Mouse (Mus musculus) stomach, embryonic 16.5 days (tissue): ENCODE measurements around the gene Rpl37a. TPM values are rescaled to one million over a fixed set of nuclear protein-coding genes. Genes with fewer than 3 reads are reported as not detected.

Experiments used
- ATAC-seq: fragments of 200-750 bp; cut with Nextera tagmentation; 2 replicates; pipeline ENCODE4 v1.8.0; 2017; ENCODE audit warnings: moderate number of reproducible peaks, moderate TSS enrichment; ENCODE audit not compliant: insufficient read depth, low FRiP score
- H3K27ac ChIP-seq: fragments of 300-500 bp; sonication (generic); 2 replicates; pipeline ENCODE4 v1.5.1; 2014; ENCODE audit warnings: low read length
- H3K27me3 ChIP-seq: fragments of 300-500 bp; sonication (generic); 2 replicates; pipeline ENCODE4 v1.6.1; 2014; ENCODE audit warnings: low read length, control low read depth, mixed read lengths; ENCODE audit not compliant: control insufficient read depth, insufficient read depth
- H3K36me3 ChIP-seq: fragments of 300-500 bp; sonication (generic); 2 replicates; pipeline ENCODE4 v1.6.1; 2014; ENCODE audit warnings: low read length; ENCODE audit not compliant: control insufficient read depth, insufficient read depth
- H3K4me1 ChIP-seq: fragments of 300-500 bp; sonication (generic); 2 replicates; pipeline ENCODE4 v1.6.1; 2014; ENCODE audit warnings: low read length, control low read depth, mixed read lengths; ENCODE audit not compliant: control insufficient read depth, insufficient read depth
- H3K4me2 ChIP-seq: fragments of 300-500 bp; sonication (generic); 2 replicates; pipeline ENCODE4 v1.6.1; 2014; ENCODE audit warnings: low read depth, low read length, mixed read lengths
- H3K4me3 ChIP-seq: fragments of 300-500 bp; sonication (generic); replicated peaks from 2 replicates; pipeline ENCODE4 v1.5.1; 2014; ENCODE audit warnings: mild to moderate bottlenecking, low read length
- H3K9ac ChIP-seq: fragments of 300-500 bp; sonication (generic); 2 replicates; pipeline ENCODE4 v1.6.1; 2014; ENCODE audit warnings: low read length
- H3K9me3 ChIP-seq: fragments of 300-500 bp; sonication (generic); replicated peaks from 2 replicates; pipeline ENCODE4 v1.6.1; 2016; ENCODE audit warnings: low read length, control low read depth; ENCODE audit not compliant: control insufficient read depth
- WGBS: fragments of 180-500 bp; shearing (Covaris S2); extraction: QIAGEN DNeasy Blood & Tissue Kit; methylation state at CpG from one replicate; pipeline ENCODE4 v1.1.7; 2014; 5-methylcytosine and 5-hydroxymethylcytosine counted together
- polyA plus RNA-seq: library from polyadenylated mRNA; unstranded; fragments of >200 nt; fragmentation: Nextera tagmentation; extraction: Ambion mirVana; gene quantifications from 2 replicates; pipeline ENCODE4 v1.2.1, GENCODE M21; 2015

The Rpl37a gene
- polyA plus RNA-seq = 1,425 and 1,770 TPM in 2 replicates

DNA sequence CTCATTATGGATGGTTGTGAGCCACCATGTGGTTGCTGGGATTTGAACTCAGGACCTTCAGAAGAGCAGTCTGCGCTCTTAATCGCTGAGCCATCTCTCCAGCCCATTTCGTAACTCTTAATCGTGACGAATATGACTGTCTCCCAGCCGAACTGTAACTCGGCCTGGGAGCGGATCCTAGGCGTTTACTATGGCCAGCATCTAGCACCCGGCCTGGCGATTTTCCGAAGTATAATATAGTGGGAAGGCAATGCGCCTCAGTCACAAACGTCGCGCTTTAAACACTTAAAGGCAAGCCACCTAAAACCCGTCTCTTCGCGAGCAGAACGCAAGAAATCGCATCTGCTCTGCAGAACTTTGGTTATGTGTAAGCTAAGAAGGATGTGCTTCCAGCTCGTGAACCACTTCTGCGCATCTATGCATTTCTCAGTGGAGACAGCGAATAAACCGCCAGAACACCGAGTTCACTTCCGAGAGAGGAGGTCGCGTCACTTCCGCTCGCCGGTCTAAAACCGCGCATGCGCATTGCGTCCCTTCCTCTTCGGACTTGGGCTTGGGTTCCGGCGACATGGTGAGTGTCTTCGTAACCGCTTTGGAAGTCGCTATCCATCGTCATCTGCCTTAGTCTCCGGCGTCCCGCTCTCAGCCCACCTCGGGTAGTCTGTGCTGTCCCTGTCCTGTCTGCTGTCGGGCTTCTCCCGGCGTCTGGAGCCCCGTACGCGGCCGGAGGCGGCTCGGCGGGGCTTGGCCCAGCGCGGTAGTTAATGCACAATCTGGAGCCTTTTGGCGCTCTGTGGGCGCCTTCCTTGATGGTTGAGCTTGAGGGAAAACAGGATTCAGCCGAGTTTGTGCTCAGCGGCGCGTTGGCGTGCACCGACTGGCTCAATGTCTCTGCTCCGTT lies at the start of gene Rpl37a:
Rpl37a (plus strand) TSS at position 538 of the 901 bp plus-strand sequence.
- WGBS = 3% methylated on average over 68 of the region's 68 CpGs
- Histone ChIP-seq H3K27me3 (no peaks in the 10 kb centered on the region), H3K4me1 (peaks cover 9% of the 10 kb centered on the region), H3K4me2 (peak within 1 kb of the TSS; percentile 92), H3K4me3 (peak within 1 kb of the TSS; percentile 83), H3K9me3 (no peaks in the 10 kb centered on the region), H3K27ac (peak within 1 kb of the TSS; percentile 93), H3K36me3 (peaks cover 18% of the 10 kb centered on the region), H3K9ac (peak within 1 kb of the TSS; percentile 94)
- peak; percentile 92 for ATAC-seq

DNA sequence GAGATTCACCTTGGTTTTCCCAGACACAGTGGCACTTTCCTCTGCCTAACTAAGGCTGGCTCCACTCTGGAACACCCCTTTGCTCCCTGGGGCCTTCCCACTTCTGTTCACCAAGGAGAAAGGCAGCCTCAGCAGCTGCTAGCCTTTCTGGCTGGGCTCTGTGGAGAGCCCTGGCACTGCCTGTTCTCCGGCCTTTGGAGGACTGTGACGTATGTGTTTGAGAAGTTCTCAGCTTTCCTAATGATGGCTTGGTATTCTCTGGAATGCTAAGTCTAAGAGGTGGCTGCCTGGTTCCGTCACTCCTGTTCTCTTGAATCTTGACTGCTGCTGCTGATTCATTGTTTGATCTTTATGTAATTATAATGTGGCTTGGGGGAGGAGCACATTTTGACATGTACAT lies 38.0 kb upstream of the Rpl37a start:
- no peak overlapping the region for H3K9ac ChIP-seq
- H3K9me3 ChIP-seq = no peaks in the 10 kb centered on the region
- ATAC-seq = no peak
- H3K4me3 ChIP-seq = no peak overlapping the region
- 34% methylated on average over 3 of the region's 3 CpGs for WGBS
- no peaks in the 10 kb centered on the region for H3K36me3 ChIP-seq
- H3K4me2 ChIP-seq = no peak overlapping the region
- no peak overlapping the region for H3K27ac ChIP-seq
- H3K4me1 ChIP-seq = 0 out of 2 replicates have a peak, but pooled peaks cover 4% of the 10 kb centered on the region
- H3K27me3 ChIP-seq = no peaks in the 10 kb centered on the region

DNA sequence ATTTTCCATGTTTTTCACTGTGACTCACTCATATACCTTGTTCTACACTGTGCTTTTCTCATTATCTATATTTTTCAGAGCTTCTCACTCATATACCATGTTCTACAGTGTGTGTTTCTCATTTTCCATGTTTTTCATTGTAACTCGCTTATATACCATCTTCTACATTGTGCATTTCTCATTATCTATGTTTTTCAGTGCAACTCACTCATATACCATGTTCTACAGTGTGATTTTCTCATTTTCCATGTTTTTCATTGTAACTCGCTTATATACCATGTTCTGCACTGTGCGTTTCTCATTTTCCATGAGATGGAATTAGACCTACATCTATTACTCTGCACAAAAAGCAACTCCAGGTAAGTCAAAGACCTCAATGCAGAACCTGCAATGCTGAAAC lies 14.8 kb upstream of the Rpl37a start:
- no peaks in the 10 kb centered on the region for H3K27me3 ChIP-seq
- H3K4me2 ChIP-seq = no peak overlapping the region
- no peak overlapping the region for H3K4me3 ChIP-seq
- no peak for ATAC-seq
- no peak overlapping the region for H3K9ac ChIP-seq
- H3K4me1 ChIP-seq = no peaks in the 10 kb centered on the region
- H3K27ac ChIP-seq = no peak overlapping the region
- no peaks in the 10 kb centered on the region for H3K9me3 ChIP-seq
- 53% methylated on average over 3 of the region's 3 CpGs for WGBS
- H3K36me3 ChIP-seq = no peaks in the 10 kb centered on the region

GRCm38 (mm10) chr1:72698651-72699050 lies 12.4 kb upstream of the Rpl37a start:
- Histone ChIP-seq H3K9me3 (no peaks in the 10 kb centered on the region), H3K4me1 (no peaks in the 10 kb centered on the region), H3K4me3 (no peak overlapping the region), H3K4me2 (no peak overlapping the region), H3K27ac (no peak overlapping the region), H3K36me3 (no peaks in the 10 kb centered on the region), H3K27me3 (no peaks in the 10 kb centered on the region), H3K9ac (no peak overlapping the region)
- WGBS = 23% methylated on average over 4 of the region's 4 CpGs
- ATAC-seq = no peak

DNA sequence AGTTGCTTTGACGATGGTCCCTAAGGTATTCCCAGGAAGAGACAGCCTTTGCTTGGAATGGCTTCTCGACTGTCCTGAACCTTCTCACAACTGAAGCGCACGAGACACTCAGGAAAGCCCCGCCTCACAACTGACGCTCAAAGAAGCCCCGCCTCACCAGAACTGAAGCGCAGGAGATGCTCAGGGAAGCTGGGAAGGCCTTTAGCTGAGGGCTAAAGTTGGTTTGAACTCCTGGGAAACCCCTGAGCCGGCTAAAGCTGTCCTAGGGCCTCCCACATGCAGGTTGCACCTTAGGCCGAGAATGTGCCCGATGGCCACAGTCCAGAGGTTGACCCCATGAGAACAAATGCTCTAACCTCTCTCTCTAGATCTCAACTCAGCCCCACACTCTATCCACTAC lies 10.6 kb upstream of the Rpl37a start, which contains the start of gene Ankar:
Ankar (minus strand) TSS at position 101 of the 400 bp plus-strand sequence.
- 79% methylated on average over 11 of the region's 11 CpGs for WGBS
- no peak for ATAC-seq

DNA sequence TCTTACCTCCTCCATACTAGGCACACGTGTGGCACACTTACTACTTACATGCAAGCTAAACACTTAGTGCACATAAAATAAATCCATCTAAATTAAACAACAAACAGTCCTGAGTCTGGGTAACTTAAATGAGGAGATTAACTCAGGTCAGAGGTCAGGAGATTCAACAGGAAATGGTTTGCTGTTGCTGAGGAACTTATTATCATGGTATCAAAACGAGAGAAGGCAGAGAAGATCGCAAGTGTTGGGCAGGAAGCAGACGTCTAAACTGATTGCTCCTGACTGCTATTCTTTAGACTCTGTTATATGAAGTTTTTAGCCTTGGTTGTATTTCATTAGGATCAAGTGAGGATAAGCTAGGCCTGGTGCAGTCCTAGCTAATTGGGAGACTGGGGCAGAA lies 3.6 kb upstream of the Rpl37a start:
- Histone ChIP-seq H3K27me3 (no peaks in the 10 kb centered on the region), H3K27ac (no peak overlapping the region), H3K9ac (no peak overlapping the region), H3K36me3 (no peaks in the 10 kb centered on the region), H3K4me2 (no peak overlapping the region), H3K9me3 (no peaks in the 10 kb centered on the region), H3K4me1 (peaks cover 1% of the 10 kb centered on the region; the same call in 1 of the 2 replicates), H3K4me3 (no peak overlapping the region)
- no peak for ATAC-seq
- WGBS = 53% methylated on average over 4 of the region's 4 CpGs

More for the DNA sequence above, 10.6 kb upstream of the Rpl37a start, which contains the start of gene Ankar:
- H3K9ac ChIP-seq = no peak within 1 kb of the TSS
- no peak within 1 kb of the TSS for H3K4me2 ChIP-seq
- H3K36me3 ChIP-seq = no peaks in the 10 kb centered on the region
- no peaks in the 10 kb centered on the region for H3K9me3 ChIP-seq
- no peak within 1 kb of the TSS for H3K27ac ChIP-seq
- no peak within 1 kb of the TSS for H3K4me3 ChIP-seq
- H3K27me3 ChIP-seq = no peaks in the 10 kb centered on the region
- no peaks in the 10 kb centered on the region for H3K4me1 ChIP-seq

- peaks cover 9% of the 10 kb centered on the region for H3K4me1 ChIP-seq
- H3K27me3 ChIP-seq = no peaks in the 10 kb centered on the region
- peak overlapping the region; percentile 87 for H3K27ac ChIP-seq
- H3K9me3 ChIP-seq = no peaks in the 10 kb centered on the region
- peak overlapping the region; percentile 94 for H3K9ac ChIP-seq
- H3K4me2 ChIP-seq = peak overlapping the region; percentile 92
- peaks cover 18% of the 10 kb centered on the region for H3K36me3 ChIP-seq
- WGBS = 2% methylated on average over 17 of the region's 17 CpGs
- peak; percentile 23; the same call in 1 of the 2 replicates for ATAC-seq
- peak overlapping the region; percentile 83 for H3K4me3 ChIP-seq
Measured at GRCm38 (mm10) chr1:72711684-72712083, 594 bp downstream of the Rpl37a start.

- no peak overlapping the region for H3K9ac ChIP-seq
- no peak overlapping the region for H3K4me2 ChIP-seq
- H3K9me3 ChIP-seq = no peaks in the 10 kb centered on the region
- no peak for ATAC-seq
- peaks cover 18% of the 10 kb centered on the region for H3K36me3 ChIP-seq
- 69% methylated on average over 4 of the region's 4 CpGs for WGBS
- no peak overlapping the region for H3K4me3 ChIP-seq
- peaks cover 9% of the 10 kb centered on the region for H3K4me1 ChIP-seq
- no peak overlapping the region for H3K27ac ChIP-seq
- no peaks in the 10 kb centered on the region for H3K27me3 ChIP-seq
Measured at GRCm38 (mm10) chr1:72714547-72714946, 3.5 kb downstream of the Rpl37a start.

DNA sequence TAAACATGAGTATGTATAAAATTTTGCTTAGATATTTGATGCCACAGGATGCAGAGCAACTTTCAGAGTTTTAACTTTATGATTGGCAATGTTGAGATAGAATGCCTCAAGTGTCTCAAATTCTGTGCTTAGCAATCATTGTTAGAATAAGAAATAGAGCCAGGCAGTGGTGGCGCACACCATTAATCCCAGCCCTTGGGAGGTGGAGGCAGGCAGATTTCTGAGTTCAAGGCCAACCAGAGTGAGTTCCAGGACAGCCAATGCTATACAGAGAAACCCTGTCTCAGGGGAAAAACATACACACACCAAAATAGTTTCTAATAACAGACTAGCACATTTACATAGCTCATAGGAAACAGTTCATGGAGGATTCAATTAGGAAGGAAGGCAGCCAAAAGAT lies 4.0 kb downstream of the Rpl37a start:
- Histone ChIP-seq H3K27me3 (no peaks in the 10 kb centered on the region), H3K4me1 (peaks cover 9% of the 10 kb centered on the region)
- no peak for ATAC-seq

More for the DNA sequence above, 4.0 kb downstream of the Rpl37a start:
- peaks cover 18% of the 10 kb centered on the region for H3K36me3 ChIP-seq
- H3K4me3 ChIP-seq = no peak overlapping the region
- 85% methylated on average over 1 of the region's 1 CpGs for WGBS
- H3K9ac ChIP-seq = no peak overlapping the region
- H3K27ac ChIP-seq = no peak overlapping the region
- H3K9me3 ChIP-seq = no peaks in the 10 kb centered on the region
- no peak overlapping the region for H3K4me2 ChIP-seq
